Mouse (Mus musculus) heart, embryonic 15.5 days (tissue): Measurements from ENCODE around the gene Krt33b. TPM values are rescaled to one million over a fixed set of nuclear protein-coding genes. Genes with fewer than 3 reads are reported as not detected.

Source experiments
- ATAC-seq: fragments of 200-750 bp; cut with Nextera tagmentation; replicated peaks from 2 replicates; pipeline ENCODE4 v1.8.0; 2017; ENCODE audit warnings: low read depth, moderate TSS enrichment; ENCODE audit not compliant: insufficient number of reproducible peaks, insufficient read depth, low FRiP score
- H3K27ac ChIP-seq: fragments of 300-500 bp; sonication (generic); 2 replicates; pipeline ENCODE4 v1.5.1; 2015; ENCODE audit warnings: mild to moderate bottlenecking, inconsistent platforms
- H3K27me3 ChIP-seq: fragments of 300-500 bp; sonication (generic); 2 replicates; pipeline ENCODE4 v1.6.1; 2015; ENCODE audit warnings: inconsistent platforms
- H3K36me3 ChIP-seq: fragments of 300-500 bp; sonication (generic); 2 replicates; pipeline ENCODE4 v1.6.1; 2015; ENCODE audit warnings: mild to moderate bottlenecking, inconsistent platforms
- H3K4me1 ChIP-seq: fragments of 300-500 bp; sonication (generic); replicated peaks from 2 replicates; pipeline ENCODE4 v1.6.1; 2015; ENCODE audit warnings: inconsistent platforms
- H3K4me2 ChIP-seq: fragments of 300-500 bp; sonication (generic); 2 replicates; pipeline ENCODE4 v1.6.1; 2015; ENCODE audit warnings: inconsistent platforms, mild to moderate bottlenecking, moderate library complexity
- H3K4me3 ChIP-seq: fragments of 300-500 bp; sonication (generic); 2 replicates; pipeline ENCODE4 v1.5.1; 2015; ENCODE audit warnings: mild to moderate bottlenecking, inconsistent platforms
- H3K9ac ChIP-seq: fragments of 300-500 bp; sonication (generic); 2 replicates; pipeline ENCODE4 v1.6.1; 2015; ENCODE audit warnings: mild to moderate bottlenecking, inconsistent platforms
- H3K9me3 ChIP-seq: fragments of 300-500 bp; sonication (generic); replicated peaks from 2 replicates; pipeline ENCODE4 v1.6.1; 2016; ENCODE audit warnings: inconsistent platforms
- WGBS: fragments of 180-500 bp; shearing (Covaris S2); methylation state at CpG from one replicate; pipeline ENCODE4 v1.1.7; 2015; ENCODE audit warnings: mixed read lengths; 5-methylcytosine and 5-hydroxymethylcytosine counted together
- polyA plus RNA-seq: library from polyadenylated mRNA; unstranded; fragments of >200 nt; fragmentation: Nextera tagmentation; extraction: Ambion mirVana; gene quantifications from 2 replicates; pipeline ENCODE4 v1.2.1, GENCODE M21; 2015

The Krt33b gene
- polyA plus RNA-seq, 1 experiment from 2014 or later: not detected

- Histone ChIP-seq H3K36me3 (no peaks in the 10 kb centered on the region), H3K4me1 (no peaks in the 10 kb centered on the region), H3K27ac (no peak overlapping the region), H3K27me3 (peaks cover 36% of the 10 kb centered on the region), H3K4me2 (no peak overlapping the region), H3K9me3 (no peaks in the 10 kb centered on the region), H3K4me3 (no peak overlapping the region), H3K9ac (no peak overlapping the region)
- no peak for ATAC-seq
- WGBS: 83% methylated on average over 3 of the region's 3 CpGs
Measured at GRCm38 (mm10) chr11:99990571-99990970, 39.1 kb downstream of the Krt33b start.

GRCm38 (mm10) chr11:99989881-99990405 lies 39.7 kb downstream of the Krt33b start:
- peaks cover 34% of the 10 kb centered on the region for H3K27me3 ChIP-seq
- no peak for ATAC-seq
- H3K4me3 ChIP-seq: no peak overlapping the region
- H3K27ac ChIP-seq: no peak overlapping the region
- no peak overlapping the region for H3K9ac ChIP-seq
- H3K9me3 ChIP-seq: no peaks in the 10 kb centered on the region
- H3K36me3 ChIP-seq: no peaks in the 10 kb centered on the region
- H3K4me2 ChIP-seq: no peak overlapping the region
- 68% methylated on average over 6 of the region's 6 CpGs for WGBS
- no peaks in the 10 kb centered on the region for H3K4me1 ChIP-seq

- 86% methylated on average over 3 of the region's 3 CpGs for WGBS
- no peak overlapping the region for H3K4me3 ChIP-seq
- no peaks in the 10 kb centered on the region for H3K4me1 ChIP-seq
- H3K27me3 ChIP-seq: peaks cover 28% of the 10 kb centered on the region
- H3K4me2 ChIP-seq: no peak overlapping the region
- no peak for ATAC-seq
- no peaks in the 10 kb centered on the region for H3K9me3 ChIP-seq
- no peak overlapping the region for H3K27ac ChIP-seq
- H3K9ac ChIP-seq: no peak overlapping the region
- H3K36me3 ChIP-seq: no peaks in the 10 kb centered on the region
Measured at GRCm38 (mm10) chr11:99988530-99988929, 41.1 kb downstream of the Krt33b start.

GRCm38 (mm10) chr11:99986180-99986647 lies 43.5 kb downstream of the Krt33b start, which contains the start of gene Krtap16-1:
Krtap16-1 (minus strand) TSS chr11:99986597.
- no peaks in the 10 kb centered on the region for H3K4me1 ChIP-seq
- H3K27me3 ChIP-seq: peaks cover 13% of the 10 kb centered on the region
- H3K36me3 ChIP-seq: no peaks in the 10 kb centered on the region
- ATAC-seq: no peak
- WGBS: 70% methylated on average over 8 of the region's 8 CpGs
- no peak within 1 kb of the TSS for H3K9ac ChIP-seq
- H3K4me2 ChIP-seq: no peak within 1 kb of the TSS
- no peak within 1 kb of the TSS for H3K4me3 ChIP-seq
- no peaks in the 10 kb centered on the region for H3K9me3 ChIP-seq
- no peak within 1 kb of the TSS for H3K27ac ChIP-seq

GRCm38 (mm10) chr11:99985291-99986092 lies 44.2 kb downstream of the Krt33b start:
- Histone ChIP-seq H3K4me2 (no peak overlapping the region), H3K9ac (no peak overlapping the region), H3K4me1 (no peaks in the 10 kb centered on the region), H3K9me3 (no peaks in the 10 kb centered on the region), H3K36me3 (no peaks in the 10 kb centered on the region), H3K4me3 (no peak overlapping the region), H3K27me3 (peaks cover 13% of the 10 kb centered on the region), H3K27ac (no peak overlapping the region)
- WGBS: 69% methylated on average over 20 of the region's 20 CpGs
- no peak for ATAC-seq

- ATAC-seq: no peak
- H3K27me3 ChIP-seq: peaks cover 13% of the 10 kb centered on the region
- no peak overlapping the region for H3K4me3 ChIP-seq
- H3K4me2 ChIP-seq: no peak overlapping the region
- no peaks in the 10 kb centered on the region for H3K9me3 ChIP-seq
- no peaks in the 10 kb centered on the region for H3K4me1 ChIP-seq
- WGBS: 86% methylated on average over 1 of the region's 1 CpGs
- H3K36me3 ChIP-seq: no peaks in the 10 kb centered on the region
- no peak overlapping the region for H3K9ac ChIP-seq
- no peak overlapping the region for H3K27ac ChIP-seq
Measured at GRCm38 (mm10) chr11:99983442-99983841, 46.2 kb downstream of the Krt33b start.

- Histone ChIP-seq H3K4me3 (no peak overlapping the region), H3K4me2 (no peak overlapping the region), H3K9me3 (no peaks in the 10 kb centered on the region), H3K9ac (no peak overlapping the region), H3K4me1 (no peaks in the 10 kb centered on the region), H3K27ac (no peak overlapping the region), H3K36me3 (no peaks in the 10 kb centered on the region), H3K27me3 (peaks cover 13% of the 10 kb centered on the region)
- ATAC-seq: no peak
- 82% methylated on average over 9 of the region's 9 CpGs for WGBS
Measured at GRCm38 (mm10) chr11:99982731-99983130, 46.9 kb downstream of the Krt33b start.

GRCm38 (mm10) chr11:99978953-99979352 lies 50.7 kb downstream of the Krt33b start, which contains the start of gene Krtap29-1:
Krtap29-1 (minus strand) TSS chr11:99979053.
- Histone ChIP-seq H3K4me3 (no peak within 1 kb of the TSS), H3K9me3 (no peaks in the 10 kb centered on the region), H3K27me3 (no peaks in the 10 kb centered on the region; the same call in 1 of the 2 replicates), H3K9ac (no peak within 1 kb of the TSS), H3K4me1 (no peaks in the 10 kb centered on the region), H3K27ac (no peak within 1 kb of the TSS), H3K4me2 (no peak within 1 kb of the TSS), H3K36me3 (no peaks in the 10 kb centered on the region)
- ATAC-seq: no peak
- 68% methylated on average over 5 of the region's 5 CpGs for WGBS

Other genes with a start within 250 kb of the Krt33b start
- gene Krtap4-8, start 249.2 kb downstream of the Krt33b start, polyA plus RNA-seq: not detected in 2 replicates
- gene Krtap4-9, start 244.7 kb downstream of the Krt33b start, polyA plus RNA-seq: not detected in 2 replicates
- not detected in 2 replicates for gene Gm11596, start 236.4 kb downstream of the Krt33b start, polyA plus RNA-seq
- gene Gm11569, start 230.9 kb downstream of the Krt33b start, polyA plus RNA-seq: not detected in 2 replicates
- gene Gm11554, start 225.4 kb downstream of the Krt33b start, polyA plus RNA-seq: not detected in 2 replicates
- not detected in 2 replicates for gene Krtap4-13, start 220.0 kb downstream of the Krt33b start, polyA plus RNA-seq
- gene Gm11564, start 214.2 kb downstream of the Krt33b start, polyA plus RNA-seq: not detected in 2 replicates
- gene 2300003K06Rik, start 191.8 kb downstream of the Krt33b start, polyA plus RNA-seq: not detected in 2 replicates
- gene Krtap4-16, start 178.3 kb downstream of the Krt33b start, polyA plus RNA-seq: not detected in 2 replicates
- not detected in 2 replicates for gene Gm11568, start 172.0 kb downstream of the Krt33b start, polyA plus RNA-seq
- not detected in 2 replicates for gene Gm11559, start 165.4 kb downstream of the Krt33b start, polyA plus RNA-seq
- gene Krtap9-1, start 156.5 kb downstream of the Krt33b start, polyA plus RNA-seq: not detected in 2 replicates
- not detected in 2 replicates for gene Gm11567, start 150.7 kb downstream of the Krt33b start, polyA plus RNA-seq
- gene Krtap31-1, start 121.9 kb downstream of the Krt33b start, polyA plus RNA-seq: not detected in 2 replicates
- not detected in 2 replicates for gene Gm11565, start 115.1 kb downstream of the Krt33b start, polyA plus RNA-seq
- gene Krtap31-2, start 93.6 kb downstream of the Krt33b start, polyA plus RNA-seq: not detected in 2 replicates
- gene Krtap9-5, start 81.4 kb downstream of the Krt33b start, polyA plus RNA-seq: not detected in 2 replicates
- gene Krtap29-1, start 50.8 kb downstream of the Krt33b start, polyA plus RNA-seq: not detected in 2 replicates
- gene Krtap16-1, start 43.3 kb downstream of the Krt33b start, polyA plus RNA-seq: not detected in 2 replicates
- gene Krtap17-1, start 35.9 kb downstream of the Krt33b start, polyA plus RNA-seq: 0.76 TPM in 1 of 2 replicates, not detected in the other
- not detected in 2 replicates for gene Krt33a, start 13.7 kb downstream of the Krt33b start, polyA plus RNA-seq
- not detected in 2 replicates for gene Krt34, start 11.7 kb upstream of the Krt33b start, polyA plus RNA-seq
- gene Krt31, start 20.7 kb upstream of the Krt33b start, polyA plus RNA-seq: not detected in 2 replicates
- gene Krt32, start 58.4 kb upstream of the Krt33b start, polyA plus RNA-seq: not detected in 2 replicates
- gene Krt35, start 66.4 kb upstream of the Krt33b start, polyA plus RNA-seq: not detected in 2 replicates
- gene Krt36, start 75.8 kb upstream of the Krt33b start, polyA plus RNA-seq: 0.10 TPM in 1 of 2 replicates, not detected in the other
- gene Krt13, start 91.7 kb upstream of the Krt33b start, polyA plus RNA-seq: 0.45 and 0.62 TPM in 2 replicates
- 4.2 and 20.2 TPM in 2 replicates for gene Krt15, start 106.1 kb upstream of the Krt33b start, polyA plus RNA-seq
- gene Krt19, start 118.8 kb upstream of the Krt33b start, polyA plus RNA-seq: 42.6 and 82.2 TPM in 2 replicates
- not detected in 2 replicates for gene Krt9, start 163.4 kb upstream of the Krt33b start, polyA plus RNA-seq
- 3.0 and 4.8 TPM in 2 replicates for gene Krt14, start 177.7 kb upstream of the Krt33b start, polyA plus RNA-seq
- 0.27 TPM in 1 of 2 replicates, not detected in the other for gene Krt16, start 219.0 kb upstream of the Krt33b start, polyA plus RNA-seq
- 5.2 and 42.7 TPM in 2 replicates for gene Krt17, start 231.2 kb upstream of the Krt33b start, polyA plus RNA-seq
- not detected in 2 replicates for gene Krt42, start 240.0 kb upstream of the Krt33b start, polyA plus RNA-seq